Mouse (Mus musculus): ENCODE data around the gene Crocc. TPM values are rescaled to one million over a fixed set of nuclear protein-coding genes. Genes with fewer than 3 reads are reported as not detected.

The Crocc gene
- total and polyA plus RNA-seq, 2 experiments from 2014 or later, result 4.2 to 22.0 TPM

DNA sequence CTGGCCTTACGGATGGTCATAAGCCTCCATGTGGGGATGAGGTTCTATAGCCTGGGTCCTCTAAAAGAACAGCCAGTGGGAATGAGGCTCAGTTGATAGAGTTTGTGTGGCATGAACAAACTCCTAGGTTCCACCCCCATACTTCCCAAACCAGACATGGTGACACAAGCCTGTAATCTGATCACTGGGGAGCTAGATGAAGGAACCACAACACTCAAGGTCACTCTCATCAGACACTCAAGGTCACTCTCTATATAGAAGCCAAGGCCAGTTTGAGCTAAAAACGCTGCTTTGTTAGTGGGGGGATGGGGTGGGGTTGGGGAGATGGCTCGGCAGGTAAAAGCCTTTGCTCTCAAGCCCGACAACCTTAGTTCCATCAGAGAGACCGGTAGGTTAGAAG lies 39.6 kb upstream of the Crocc start:
- H3K4me2 ChIP-seq (ENCODE audit: low read depth, low read length, poor library complexity, severe bottlenecking), result no peak overlapping the region
- DNase-seq (ENCODE audit: low spot score) (no peak), ATAC-seq (ENCODE audit: low FRiP score) (no peak)
- 85% methylated on average over 5 of the region's 5 CpGs for WGBS
- no peak overlapping the region for H3K4me3 ChIP-seq (ENCODE audit: low read depth, low read length)
- no peak overlapping the region for H3K9ac ChIP-seq (replicated peaks; ENCODE audit: low read length, poor library complexity, severe bottlenecking)
- no peaks in the 10 kb centered on the region for H3K36me3 ChIP-seq (ENCODE audit: insufficient read depth, low read length)
- H3K27ac ChIP-seq (ENCODE audit: low read depth, low read length), result no peak overlapping the region
- no peak for TF ChIP-seq CTCF (IDR thresholded peaks at IDR 0.05)
- H3K9me3 ChIP-seq (ENCODE audit: low read length), result no peaks in the 10 kb centered on the region
- H3K27me3 ChIP-seq (ENCODE audit: insufficient read depth, low read length), result no peaks in the 10 kb centered on the region
- H3K4me1 ChIP-seq (ENCODE audit: insufficient read depth, low read length), result no peaks in the 10 kb centered on the region

DNA sequence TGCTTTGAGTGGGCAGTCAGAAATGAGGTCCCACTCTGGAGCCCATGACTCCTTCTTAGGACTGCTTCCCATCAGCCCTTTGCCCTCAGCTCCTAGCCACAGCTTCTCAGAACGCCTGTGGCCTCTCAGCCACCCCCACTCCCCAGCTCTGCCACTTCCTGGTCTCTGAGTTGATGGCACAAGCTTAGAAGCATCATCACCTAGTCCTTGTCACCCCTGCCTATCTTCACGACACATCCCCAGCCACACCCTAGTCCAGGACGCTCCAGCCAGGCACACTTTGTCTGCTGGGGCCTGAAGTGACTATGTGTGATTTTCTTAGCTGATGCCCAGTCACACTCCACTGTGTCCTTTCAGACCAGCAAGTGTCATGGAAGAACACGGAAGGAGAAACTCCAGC lies 38.6 kb upstream of the Crocc start:
- no peak overlapping the region for H3K4me2 ChIP-seq (ENCODE audit: low read depth, low read length, poor library complexity, severe bottlenecking)
- H3K4me1 ChIP-seq (ENCODE audit: insufficient read depth, low read length), result no peaks in the 10 kb centered on the region
- WGBS, result 86% methylated on average over 4 of the region's 4 CpGs
- H3K36me3 ChIP-seq (ENCODE audit: insufficient read depth, low read length), result no peaks in the 10 kb centered on the region
- H3K27me3 ChIP-seq (ENCODE audit: insufficient read depth, low read length), result no peaks in the 10 kb centered on the region
- TF ChIP-seq CTCF (IDR thresholded peaks at IDR 0.05), result no peak
- H3K4me3 ChIP-seq (ENCODE audit: low read depth, low read length), result no peak overlapping the region
- no peaks in the 10 kb centered on the region for H3K9me3 ChIP-seq (ENCODE audit: low read length)
- ATAC-seq (ENCODE audit: low FRiP score) (no peak), DNase-seq (ENCODE audit: low spot score) (no peak)
- H3K9ac ChIP-seq (replicated peaks; ENCODE audit: low read length, poor library complexity, severe bottlenecking), result no peak overlapping the region
- H3K27ac ChIP-seq (ENCODE audit: low read depth, low read length), result no peak overlapping the region

GRCm38 (mm10) chr4:141096710-141097109 lies 36.4 kb upstream of the Crocc start:
- DNase-seq (ENCODE audit: low spot score), result no peak
- no peak for ATAC-seq (ENCODE audit: low FRiP score)
- no peak overlapping the region for H3K27ac ChIP-seq (ENCODE audit: low read depth, low read length)
- no peak overlapping the region for H3K4me2 ChIP-seq (ENCODE audit: low read depth, low read length, poor library complexity, severe bottlenecking)
- WGBS, result 14% methylated on average over 9 of the region's 9 CpGs
- H3K4me3 ChIP-seq (ENCODE audit: low read depth, low read length), result no peak overlapping the region
- no peaks in the 10 kb centered on the region for H3K4me1 ChIP-seq (ENCODE audit: insufficient read depth, low read length)
- H3K9ac ChIP-seq (replicated peaks; ENCODE audit: low read length, poor library complexity, severe bottlenecking), result no peak overlapping the region
- no peak for TF ChIP-seq CTCF (IDR thresholded peaks at IDR 0.05)
- no peaks in the 10 kb centered on the region for H3K9me3 ChIP-seq (ENCODE audit: low read length)
- no peaks in the 10 kb centered on the region for H3K27me3 ChIP-seq (ENCODE audit: insufficient read depth, low read length)
- H3K36me3 ChIP-seq (ENCODE audit: insufficient read depth, low read length), result no peaks in the 10 kb centered on the region

DNA sequence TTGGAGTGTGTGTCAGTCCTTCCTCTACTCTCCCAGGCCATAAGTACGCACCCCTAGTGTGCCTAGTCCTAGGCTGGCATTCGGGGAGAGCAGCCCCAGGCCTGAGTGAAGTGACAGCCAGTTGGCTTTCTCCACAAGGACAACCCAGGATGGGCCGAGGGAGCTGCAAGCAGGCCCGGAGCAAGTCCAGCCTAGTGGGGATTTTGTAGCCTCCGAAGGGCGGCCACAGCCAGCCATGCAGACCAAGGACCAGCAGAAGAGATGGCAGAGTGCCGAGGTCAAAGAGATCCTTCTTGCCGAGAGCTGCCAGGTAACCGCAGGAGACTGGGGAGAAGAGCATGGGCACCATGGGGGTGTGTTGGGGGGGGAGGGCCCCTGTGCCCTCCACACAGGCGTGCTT lies 34.7 kb upstream of the Crocc start:
- no peak overlapping the region for H3K27ac ChIP-seq (ENCODE audit: low read depth, low read length)
- no peaks in the 10 kb centered on the region for H3K9me3 ChIP-seq (ENCODE audit: low read length)
- no peaks in the 10 kb centered on the region for H3K27me3 ChIP-seq (ENCODE audit: insufficient read depth, low read length)
- DNase-seq (ENCODE audit: low spot score), result no peak
- no peak overlapping the region for H3K4me2 ChIP-seq (ENCODE audit: low read depth, low read length, poor library complexity, severe bottlenecking)
- 86% methylated on average over 10 of the region's 10 CpGs for WGBS
- ATAC-seq (ENCODE audit: low FRiP score), result no peak
- H3K4me3 ChIP-seq (ENCODE audit: low read depth, low read length), result no peak overlapping the region
- H3K4me1 ChIP-seq (ENCODE audit: insufficient read depth, low read length), result no peaks in the 10 kb centered on the region
- H3K36me3 ChIP-seq (ENCODE audit: insufficient read depth, low read length), result no peaks in the 10 kb centered on the region
- no peak overlapping the region for H3K9ac ChIP-seq (replicated peaks; ENCODE audit: low read length, poor library complexity, severe bottlenecking)
- no peak for TF ChIP-seq CTCF (IDR thresholded peaks at IDR 0.05)

DNA sequence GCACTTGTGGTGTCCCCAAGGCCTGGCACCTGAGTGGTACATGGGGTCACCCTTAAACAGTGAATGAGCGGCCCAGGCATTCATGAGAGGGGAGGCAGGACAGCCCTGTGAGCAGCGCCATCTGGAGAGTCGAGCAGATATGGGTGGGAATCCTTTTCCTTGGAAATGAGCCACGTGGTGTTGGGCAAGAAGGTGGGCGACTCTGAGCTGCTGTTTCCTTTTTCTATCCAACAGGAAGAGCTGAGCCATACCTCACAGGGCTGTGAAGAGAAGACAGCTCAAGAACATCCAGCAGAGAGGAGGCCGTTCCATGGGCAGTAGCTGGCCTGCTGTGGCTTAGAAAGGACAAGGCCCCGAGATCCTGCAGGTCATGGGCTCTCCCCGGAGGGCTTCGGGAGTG lies 28.4 kb upstream of the Crocc start:
- no peak overlapping the region for H3K9ac ChIP-seq (replicated peaks; ENCODE audit: low read length, poor library complexity, severe bottlenecking)
- no peaks in the 10 kb centered on the region for H3K4me1 ChIP-seq (ENCODE audit: insufficient read depth, low read length)
- H3K36me3 ChIP-seq (ENCODE audit: insufficient read depth, low read length), result no peaks in the 10 kb centered on the region
- no peak overlapping the region for H3K4me3 ChIP-seq (ENCODE audit: low read depth, low read length)
- 69% methylated on average over 9 of the region's 9 CpGs for WGBS
- no peak overlapping the region for H3K4me2 ChIP-seq (ENCODE audit: low read depth, low read length, poor library complexity, severe bottlenecking)
- H3K27me3 ChIP-seq (ENCODE audit: insufficient read depth, low read length), result no peaks in the 10 kb centered on the region
- ATAC-seq (ENCODE audit: low FRiP score) (no peak), DNase-seq (ENCODE audit: low spot score) (no peak)
- H3K27ac ChIP-seq (ENCODE audit: low read depth, low read length), result no peak overlapping the region
- no peaks in the 10 kb centered on the region for H3K9me3 ChIP-seq (ENCODE audit: low read length)
- no peak for TF ChIP-seq CTCF (IDR thresholded peaks at IDR 0.05)

DNA sequence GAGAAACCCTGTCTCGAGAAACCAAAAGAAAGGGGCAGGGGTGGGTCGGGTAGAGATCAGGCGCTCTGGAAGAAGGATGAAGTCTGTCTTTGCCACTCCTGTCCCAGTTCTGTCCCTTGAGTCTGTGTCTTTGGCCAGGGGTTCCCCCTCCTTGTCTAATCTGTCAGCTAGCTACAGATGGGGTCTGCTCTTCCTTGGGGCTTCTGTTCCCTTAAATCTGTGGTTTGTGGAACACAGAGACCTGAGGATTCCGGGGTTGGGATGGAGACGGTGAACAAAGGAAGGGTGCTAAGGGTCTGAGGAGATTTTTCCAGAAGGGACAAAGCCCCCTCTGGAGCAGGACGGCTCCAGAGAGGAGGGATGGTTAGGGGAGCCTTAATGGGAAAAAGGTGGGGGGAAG lies 27.7 kb upstream of the Crocc start, which contains the start of gene Spata21:
TSS of gene Spata21 (plus strand) at position 301 of the 400 bp plus-strand sequence.
- no peak within 1 kb of the TSS for H3K4me3 ChIP-seq (ENCODE audit: low read depth, low read length)
- no peak for DNase-seq (ENCODE audit: low spot score)
- H3K9ac ChIP-seq (replicated peaks; ENCODE audit: low read length, poor library complexity, severe bottlenecking), result no peak within 1 kb of the TSS
- H3K4me1 ChIP-seq (ENCODE audit: insufficient read depth, low read length), result no peaks in the 10 kb centered on the region
- no peak for ATAC-seq (ENCODE audit: low FRiP score)
- H3K36me3 ChIP-seq (ENCODE audit: insufficient read depth, low read length), result no peaks in the 10 kb centered on the region
- H3K27me3 ChIP-seq (ENCODE audit: insufficient read depth, low read length), result no peaks in the 10 kb centered on the region
- no peak for TF ChIP-seq CTCF (IDR thresholded peaks at IDR 0.05)
- 79% methylated on average over 6 of the region's 6 CpGs for WGBS
- H3K27ac ChIP-seq (ENCODE audit: low read depth, low read length), result no peak within 1 kb of the TSS
- no peak within 1 kb of the TSS for H3K4me2 ChIP-seq (ENCODE audit: low read depth, low read length, poor library complexity, severe bottlenecking)
- H3K9me3 ChIP-seq (ENCODE audit: low read length), result no peaks in the 10 kb centered on the region
